Mouse (Mus musculus) right cerebral cortex, postnatal 4 days (tissue): ENCODE data around the gene Naaladl2.

Source experiments
- DNase-seq: peaks from one replicate; pipeline ENCODE4 v3.0.0-alpha.2; 2022

Naaladl2 gene

GRCm38 (mm10) chr3:24668052-24668916 lies 475.8 kb downstream of the Naaladl2 start:
- DNase-seq, result no peak

DNA sequence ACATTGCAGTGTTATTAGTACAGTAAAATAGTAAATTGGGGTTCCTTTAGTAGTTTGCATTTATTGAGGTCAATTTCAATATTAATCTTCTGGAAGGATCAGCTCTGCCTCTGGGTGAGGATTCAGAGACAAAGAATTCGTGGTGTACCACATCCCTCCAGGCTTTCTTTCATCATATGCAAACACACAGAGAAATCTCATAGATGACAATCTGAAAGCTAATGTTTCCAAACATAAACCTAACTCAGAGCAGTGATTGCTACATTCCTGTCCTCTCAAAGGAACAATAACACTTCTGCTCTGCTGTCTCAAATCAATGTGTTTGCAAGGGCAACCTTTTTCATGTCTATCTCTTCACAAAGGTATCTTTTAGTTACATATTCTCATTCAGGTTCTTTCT lies 478.7 kb downstream of the Naaladl2 start:
- no peak for DNase-seq

- no peak for DNase-seq
These were observed 480.3 kb downstream of the Naaladl2 start for GRCm38 (mm10) chr3:24663749-24664148.

DNA sequence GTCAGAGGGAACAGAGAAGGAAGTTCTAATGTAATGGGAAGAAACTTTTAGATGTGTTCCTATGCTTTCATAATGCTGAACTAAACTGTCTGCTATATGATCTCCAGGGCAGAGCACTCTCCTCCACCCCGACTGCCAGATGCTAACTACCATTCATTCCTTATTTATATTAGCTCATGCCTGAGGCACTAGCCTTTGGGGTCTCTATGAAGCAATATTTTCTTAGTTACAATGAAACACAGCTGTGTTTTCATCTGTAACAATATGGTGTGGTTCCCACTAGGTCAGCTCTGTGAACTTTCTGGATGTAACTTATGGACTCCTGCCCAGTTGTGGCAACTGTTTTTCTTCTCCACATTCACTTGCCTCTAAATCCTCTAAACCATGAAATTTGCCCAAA lies 514.0 kb downstream of the Naaladl2 start:
- no peak for DNase-seq

DNA sequence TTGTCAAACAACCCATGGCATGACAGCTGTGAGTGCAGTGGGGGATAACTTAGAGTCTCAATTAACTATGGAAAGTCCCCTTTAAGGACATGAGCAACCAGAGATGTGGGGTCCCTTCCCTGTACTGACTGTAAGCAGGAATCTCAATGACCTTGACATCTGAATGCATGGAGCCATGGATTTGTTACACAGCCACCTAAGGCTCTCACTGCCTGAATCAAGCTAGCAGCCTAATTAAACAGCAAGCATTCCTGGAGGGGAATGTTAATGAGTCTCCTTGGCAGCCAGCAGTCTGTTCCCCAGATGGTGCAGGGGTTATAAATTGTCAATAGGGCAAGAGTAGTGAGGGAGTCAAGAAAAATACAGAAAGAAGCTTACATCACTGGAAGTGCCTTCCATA lies 538.6 kb downstream of the Naaladl2 start:
- no peak for DNase-seq

DNA sequence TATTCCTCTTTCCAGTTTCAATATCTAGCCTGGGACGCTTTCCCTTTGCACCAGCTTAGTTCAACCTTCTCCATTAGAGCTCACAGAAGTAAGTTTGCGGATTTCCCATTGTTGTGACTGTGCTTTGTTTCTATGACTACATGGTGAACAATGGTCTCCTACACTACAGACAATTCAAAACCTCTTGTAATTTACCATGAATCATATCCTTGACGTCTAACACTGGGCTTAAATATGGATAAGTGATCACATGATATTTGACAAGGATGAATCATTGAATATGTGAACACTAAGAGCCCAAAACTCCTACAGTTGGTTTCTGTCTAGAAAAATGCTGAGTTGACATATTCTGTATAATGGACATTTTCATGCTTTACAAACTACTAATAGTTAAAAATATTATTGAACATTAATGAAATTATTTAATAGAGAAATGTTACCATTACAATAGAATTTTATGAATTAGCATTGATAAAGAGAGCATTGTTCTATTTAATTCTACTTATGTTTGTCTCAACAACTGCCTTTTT lies 539.2 kb downstream of the Naaladl2 start:
- no peak for DNase-seq

DNA sequence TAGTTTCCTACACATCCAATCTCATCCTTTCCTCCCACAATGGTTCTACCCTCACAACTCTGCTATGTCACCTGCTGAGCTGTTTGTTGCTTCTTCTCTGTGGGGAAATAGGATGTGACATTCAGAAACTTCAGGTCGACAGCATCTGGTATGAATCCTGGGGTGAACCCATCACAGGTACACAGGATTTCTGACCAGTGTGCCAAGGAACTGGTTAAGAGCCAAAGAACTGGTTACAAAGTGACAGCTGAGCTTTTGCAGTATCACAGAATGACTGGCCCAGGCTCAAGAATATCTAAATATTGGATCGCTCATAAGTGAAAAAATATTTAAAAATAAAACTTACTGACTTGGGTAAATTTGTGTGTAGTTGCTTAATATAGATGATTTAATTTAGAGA lies 548.6 kb downstream of the Naaladl2 start:
- DNase-seq, result no peak

DNA sequence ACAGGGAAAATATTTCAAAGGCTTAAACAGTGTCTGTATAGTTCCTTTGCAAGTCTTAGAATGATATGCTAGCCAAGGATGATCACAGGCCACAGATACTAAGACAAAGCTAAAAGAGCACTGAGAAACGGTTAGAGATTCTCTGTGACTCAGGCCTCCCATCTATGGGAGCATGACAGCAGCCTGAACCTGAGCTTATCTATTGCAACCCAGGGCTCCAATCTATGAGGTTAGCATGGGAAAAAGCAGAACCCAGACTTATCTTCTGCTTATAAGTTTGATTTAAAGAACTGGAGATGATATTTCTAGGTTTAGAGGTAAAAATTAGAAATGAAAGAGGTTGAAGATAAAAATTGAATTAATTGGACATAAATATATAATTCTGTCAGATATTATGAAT lies 587.4 kb downstream of the Naaladl2 start:
- DNase-seq, result no peak

- DNase-seq, result no peak
These were observed 590.4 kb downstream of the Naaladl2 start for GRCm38 (mm10) chr3:24553701-24554100.

DNA sequence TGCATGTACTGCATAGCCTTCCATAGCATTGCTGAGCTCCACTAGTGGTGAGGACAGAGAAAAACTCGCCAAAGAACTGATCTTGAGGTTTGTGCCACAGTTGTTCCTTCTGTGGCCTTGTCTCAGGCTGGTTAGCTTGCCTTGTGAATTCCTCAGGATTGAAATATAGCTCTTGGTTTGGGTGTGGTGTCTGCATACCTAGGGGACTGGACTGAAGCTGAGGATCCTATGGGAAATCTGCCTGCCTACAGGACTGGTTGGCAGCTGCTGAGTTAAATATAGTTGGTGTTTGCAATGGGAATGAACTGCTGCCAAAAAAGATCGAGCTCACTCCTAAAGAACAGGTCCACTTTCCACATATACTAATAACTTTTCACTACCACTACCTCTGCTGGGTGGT lies 591.4 kb downstream of the Naaladl2 start:
- no peak for DNase-seq

DNA sequence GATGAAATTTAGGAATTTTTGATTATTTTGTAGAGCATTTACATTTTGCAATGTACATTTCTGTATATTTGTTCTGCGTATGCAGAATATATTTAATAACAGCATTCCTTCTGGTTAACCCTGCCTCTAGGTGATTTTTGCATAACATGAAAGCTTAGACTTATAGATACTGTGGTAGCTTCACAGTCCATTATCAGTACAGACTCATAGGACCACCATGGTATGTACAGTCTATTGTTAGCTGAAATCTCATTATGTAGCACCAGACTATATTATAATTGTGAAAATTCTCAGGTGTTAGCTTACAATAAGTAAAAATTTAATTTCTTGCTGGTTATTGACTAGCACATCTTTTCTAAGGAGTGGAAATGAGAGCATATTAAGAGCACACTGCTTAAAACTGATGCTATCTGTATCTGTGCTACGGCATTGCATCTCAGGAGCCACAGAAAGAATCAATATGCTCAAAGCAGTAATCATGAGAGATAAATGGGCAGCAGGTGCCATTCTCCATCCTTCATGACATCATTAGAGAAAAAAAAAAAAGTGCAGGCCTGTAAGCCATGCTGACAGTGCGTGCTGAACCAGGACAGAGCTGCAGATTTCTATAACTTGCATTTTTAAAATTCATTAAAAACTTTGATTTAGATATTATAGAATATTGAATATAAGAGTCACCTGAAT lies 610.1 kb downstream of the Naaladl2 start:
- no peak for DNase-seq

DNA sequence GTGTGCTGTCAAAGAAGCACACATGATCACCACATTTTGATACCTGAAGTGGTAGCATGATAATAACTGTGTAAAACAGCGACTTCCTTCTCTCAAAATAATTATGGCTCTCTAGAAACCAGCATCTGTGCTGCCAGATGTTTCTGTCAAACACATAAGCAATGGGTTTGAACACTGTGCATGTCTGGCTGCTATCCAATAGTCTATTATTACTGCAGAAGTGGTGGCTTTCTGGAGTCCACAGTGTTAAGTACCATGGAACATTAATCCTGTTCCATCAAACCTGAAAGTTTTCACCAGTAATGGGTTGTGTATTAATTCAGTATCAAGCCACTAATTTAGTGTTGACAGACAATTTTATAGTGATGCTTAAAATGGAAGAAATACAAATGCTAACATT lies 629.1 kb downstream of the Naaladl2 start:
- DNase-seq, result no peak

DNA sequence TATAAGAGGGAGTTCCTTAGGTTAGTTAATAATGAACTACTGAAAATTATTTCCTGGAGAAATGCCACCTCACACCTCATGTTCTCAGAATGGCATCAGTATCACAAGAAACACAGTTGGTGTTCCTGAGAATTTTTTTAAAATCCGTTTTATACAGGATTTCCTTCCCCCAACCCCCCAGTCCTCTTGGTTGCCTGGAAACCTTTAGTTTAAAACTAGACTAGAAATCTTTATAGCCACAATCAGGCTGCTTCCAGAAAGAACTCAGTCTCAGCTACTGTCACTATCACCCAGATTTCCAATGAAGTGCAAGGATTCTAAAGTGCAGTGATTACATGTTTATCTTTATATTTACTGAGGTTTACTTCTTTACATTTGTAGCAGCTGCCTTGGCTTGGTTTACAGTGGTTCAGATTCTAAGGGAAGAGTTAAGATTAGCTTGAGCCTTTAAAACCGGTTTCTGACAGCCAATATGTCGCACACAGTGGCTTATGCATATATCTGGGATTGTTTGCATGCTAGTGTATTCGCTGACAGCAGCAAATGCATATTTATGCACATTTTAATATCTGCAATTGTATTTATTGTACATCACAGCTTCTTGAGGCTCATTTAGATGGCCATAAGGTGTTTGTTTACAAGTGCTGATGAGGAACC lies 657.5 kb downstream of the Naaladl2 start:
- DNase-seq, result no peak

DNA sequence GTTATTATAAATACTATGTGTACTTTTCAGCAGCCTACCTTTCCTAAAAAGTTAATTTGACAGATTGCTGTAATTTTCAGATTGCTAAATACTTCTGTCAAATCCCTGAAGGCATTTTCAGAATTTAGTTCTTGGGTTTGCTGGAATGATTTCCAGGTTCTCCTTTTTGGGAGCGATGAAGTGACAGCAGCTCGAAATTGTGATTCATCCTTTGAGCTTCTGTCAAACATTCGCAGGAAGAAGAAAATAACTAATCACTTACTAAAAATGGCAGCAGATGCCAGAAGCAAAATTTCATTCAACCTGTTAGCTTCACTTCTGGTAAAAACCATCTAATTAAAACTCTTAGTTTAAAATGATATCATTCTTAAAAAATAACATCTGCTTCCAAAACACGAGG lies 680.1 kb downstream of the Naaladl2 start:
- no peak for DNase-seq

- DNase-seq, result no peak
These were observed 703.4 kb downstream of the Naaladl2 start for GRCm38 (mm10) chr3:24440621-24441020.

DNA sequence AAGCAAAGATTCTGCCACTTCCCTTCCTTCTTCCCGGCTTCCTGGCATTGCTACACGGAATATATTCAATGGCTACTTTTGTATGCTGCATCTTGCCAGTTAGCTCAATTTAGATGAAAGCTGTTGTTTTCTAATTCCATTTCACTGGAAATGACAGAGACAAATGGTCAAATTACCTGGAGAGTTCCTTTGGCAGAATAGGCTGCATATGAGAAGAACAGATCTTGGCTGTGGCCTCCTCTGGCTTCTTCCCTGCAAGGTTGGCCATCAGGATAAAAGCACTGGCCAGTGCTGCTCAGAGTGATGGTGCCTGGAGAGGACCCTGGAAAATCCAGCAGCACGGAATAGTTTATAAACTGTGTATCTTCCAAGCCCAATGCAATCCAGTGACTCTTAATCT lies 711.3 kb downstream of the Naaladl2 start:
- DNase-seq, result no peak

- DNase-seq, result no peak
These were observed 752.3 kb downstream of the Naaladl2 start for GRCm38 (mm10) chr3:24391737-24392136.

- DNase-seq, result no peak
These were observed 752.8 kb downstream of the Naaladl2 start for GRCm38 (mm10) chr3:24391311-24391710.

DNA sequence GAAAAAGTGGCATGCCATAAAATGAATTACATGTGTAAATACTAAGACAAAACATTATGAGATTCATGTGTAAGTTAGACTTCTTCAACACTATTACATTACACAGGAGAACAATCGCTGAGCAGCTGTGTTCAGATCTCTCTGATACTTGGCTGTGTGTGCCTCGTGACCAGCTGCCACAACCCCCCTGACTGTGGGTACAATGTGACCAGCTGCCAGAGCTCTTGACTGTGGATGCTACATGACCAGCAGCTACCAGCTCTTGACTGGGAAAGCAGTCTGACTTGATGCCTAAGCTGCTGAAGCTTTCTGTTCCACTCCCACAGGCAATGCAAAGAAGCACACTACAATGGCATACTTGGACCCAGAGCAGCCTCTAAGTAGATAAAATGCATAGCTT lies 789.1 kb downstream of the Naaladl2 start:
- no peak for DNase-seq

GRCm38 (mm10) chr3:24321489-24322405 lies 822.3 kb downstream of the Naaladl2 start:
- no peak for DNase-seq

GRCm38 (mm10) chr3:24314658-24315297 lies 829.3 kb downstream of the Naaladl2 start:
- no peak for DNase-seq

DNA sequence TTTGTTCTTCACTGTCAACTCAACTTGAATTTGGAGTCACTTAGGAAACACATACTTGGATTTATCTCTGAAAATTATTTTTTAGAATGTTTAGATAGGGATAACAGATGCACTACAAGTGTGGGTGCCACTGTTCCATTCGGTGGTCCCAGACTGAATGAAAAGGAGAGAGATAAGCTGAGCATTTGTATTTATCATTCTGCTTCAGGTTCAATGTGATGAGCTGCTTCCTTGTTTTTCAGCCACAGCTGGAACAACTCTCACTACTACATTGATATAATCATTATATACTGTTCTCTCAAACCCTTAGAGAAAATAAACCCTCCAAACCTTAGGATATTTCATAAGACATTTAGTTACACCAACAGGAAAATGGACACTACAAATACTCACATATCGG lies 918.6 kb downstream of the Naaladl2 start:
- DNase-seq, result no peak
